Mouse (Mus musculus) G1E (cell line): ENCODE data around the gene Ybx3.

Experiments used
- CTCF ChIP-seq: IDR thresholded peaks from 2 replicates; pipeline ENCODE4 v1.5.1; 2012; ENCODE audit warnings: low read depth, low read length, inconsistent platforms, mixed read lengths
- GATA1 ChIP-seq: IDR thresholded peaks from 2 replicates; pipeline ENCODE4 v1.6.1; 2012; ENCODE audit warnings: borderline replicate concordance, low read length, inconsistent platforms, mixed read lengths
- GATA2 ChIP-seq: IDR thresholded peaks from 2 replicates; pipeline ENCODE4 v1.6.1; 2012; ENCODE audit warnings: low read depth, low read length, inconsistent platforms, borderline replicate concordance
- POLR2AphosphoS5 ChIP-seq: IDR thresholded peaks from 2 replicates; pipeline ENCODE4 v1.6.1; 2012; ENCODE audit warnings: low read depth, low read length, inconsistent platforms; ENCODE audit not compliant: insufficient replicate concordance
- TAL1 ChIP-seq: conservative IDR thresholded peaks from 2 replicates; pipeline ENCODE4 v1.6.1; 2012; ENCODE audit warnings: low read depth, low read length, inconsistent platforms, mixed read lengths

- TF ChIP-seq CTCF (no peak), GATA1 (no peak), TAL1 (no peak), POLR2AphosphoS5 (no peak), GATA2 (no peak)
These were observed 17.5 kb downstream of the Ybx3 start for GRCm38 (mm10) chr6:131370767-131371166.
